ENCODE assay signal across 8 mouse cellular contexts in genomic region chr9:95559059-95559935, GRCm38 (mm10). TPM values are rescaled to one million over a fixed set of nuclear protein-coding genes. Genes with fewer than 3 reads are reported as not detected.
DNase-seq lines count a peak whose midpoint lies in the region; ATAC-seq and TF ChIP-seq lines count a peak whose summit lies in the region.

Gene Paqr9 (plus strand): TSS chr9:95559657.

- DNase-seq in adrenal gland, postnatal 10 days: peak; percentile 69
- no peak for DNase-seq in kidney, postnatal 0 days (ENCODE audit: low spot score)
- no peak for DNase-seq in liver, embryonic 13.5 days
- peak; percentile 65 to 68 for DNase-seq in right cerebral cortex, adult 2 months (ENCODE audit: low spot score in 2 of 2)
- no peak for DNase-seq in adipocyte (ENCODE audit: low spot score)

- no peak within 1 kb of the TSS for H3ac ChIP-seq in C2C12 (ENCODE audit: control insufficient read depth, insufficient read length, low read depth)

- H3K4me3 ChIP-seq in C2C12 (ENCODE audit: insufficient read depth, poor library complexity, severe bottlenecking): peak within 1 kb of the TSS; percentile 6
- peak within 1 kb of the TSS; percentile 69 for H3K4me3 ChIP-seq in embryonic facial prominence, embryonic 13.5 days
- peak within 1 kb of the TSS; percentile 58 to 61 for H3K4me3 ChIP-seq in heart, embryonic 14.5 days (ENCODE audit: control insufficient read depth in 1 of 2, insufficient read depth in 1 of 2, low read depth in 1 of 2, low read length in 2 of 2)
- peak within 1 kb of the TSS; percentile 67 for H3K4me3 ChIP-seq in kidney, postnatal 0 days (replicated peaks; ENCODE audit: low read depth, low read length)
- H3K4me3 ChIP-seq in liver, embryonic 13.5 days (replicated peaks): peak within 1 kb of the TSS; percentile 70

- under 1% methylated on average over 62 of the region's 118 CpGs for WGBS in embryonic facial prominence, embryonic 13.5 days
- WGBS in heart, embryonic 14.5 days: 1% methylated on average over 52 of the region's 118 CpGs
- 4% methylated on average over 55 of the region's 118 CpGs for WGBS in kidney, postnatal 0 days
- 1% methylated on average over 42 of the region's 118 CpGs for WGBS in liver, embryonic 13.5 days (ENCODE audit: insufficient replicate concordance)

- H3K4me2 ChIP-seq in embryonic facial prominence, embryonic 13.5 days: peak within 1 kb of the TSS; percentile 98
- peak within 1 kb of the TSS; percentile 97 for H3K4me2 ChIP-seq in heart, embryonic 14.5 days (ENCODE audit: low read length)
- peak within 1 kb of the TSS; percentile 95 for H3K4me2 ChIP-seq in kidney, postnatal 0 days (ENCODE audit: low read length)
- H3K4me2 ChIP-seq in liver, embryonic 13.5 days: peak within 1 kb of the TSS; percentile 88

- H3K9ac ChIP-seq in embryonic facial prominence, embryonic 13.5 days: peak within 1 kb of the TSS; percentile 69
- H3K9ac ChIP-seq in heart, embryonic 14.5 days (ENCODE audit: low read length): peak within 1 kb of the TSS; percentile 67
- H3K9ac ChIP-seq in kidney, postnatal 0 days (ENCODE audit: low read depth, low read length): peak within 1 kb of the TSS; percentile 56
- peak within 1 kb of the TSS; percentile 77 for H3K9ac ChIP-seq in liver, embryonic 13.5 days

- TF ChIP-seq CTCF in C2C12 (IDR thresholded peaks at IDR 0.05; ENCODE audit: control insufficient read depth, insufficient read depth, insufficient read length): no peak
- TF ChIP-seq CTCF in kidney, postnatal 0 days (IDR thresholded peaks at IDR 0.05; ENCODE audit: low read depth): no peak

- H3K27ac ChIP-seq in embryonic facial prominence, embryonic 13.5 days: no peak within 1 kb of the TSS
- no peak within 1 kb of the TSS for H3K27ac ChIP-seq in heart, embryonic 14.5 days (replicated peaks in 1 of 2; ENCODE audit: control insufficient read depth in 1 of 2, insufficient read depth in 1 of 2, low read depth in 2 of 2, low read length in 2 of 2)
- H3K27ac ChIP-seq in kidney, postnatal 0 days: no peak within 1 kb of the TSS; the same call in 1 of the 2 replicates
- peak within 1 kb of the TSS; percentile 80 for H3K27ac ChIP-seq in liver, embryonic 13.5 days

- H3K36me3 ChIP-seq in C2C12 (ENCODE audit: control insufficient read depth, insufficient read depth): no peaks in the 10 kb centered on the region
- no peaks in the 10 kb centered on the region for H3K36me3 ChIP-seq in embryonic facial prominence, embryonic 13.5 days
- no peaks in the 10 kb centered on the region for H3K36me3 ChIP-seq in heart, embryonic 14.5 days (ENCODE audit: control insufficient read depth, insufficient read depth, low read length)
- no peaks in the 10 kb centered on the region for H3K36me3 ChIP-seq in kidney, postnatal 0 days (ENCODE audit: insufficient read depth, low read length)
- peaks cover 7% of the 10 kb centered on the region; the same call in 1 of the 2 replicates for H3K36me3 ChIP-seq in liver, embryonic 13.5 days

- no peaks in the 10 kb centered on the region for H3K79me3 ChIP-seq in C2C12 (ENCODE audit: low read depth)

- no peaks in the 10 kb centered on the region for H3K79me2 ChIP-seq in C2C12 (ENCODE audit: control insufficient read depth, insufficient read depth)

- peaks cover 50% of the 10 kb centered on the region for H3K27me3 ChIP-seq in C2C12 (ENCODE audit: control insufficient read depth, insufficient read depth, insufficient read length)
- peaks cover 96% of the 10 kb centered on the region for H3K27me3 ChIP-seq in embryonic facial prominence, embryonic 13.5 days
- H3K27me3 ChIP-seq in heart, embryonic 14.5 days (ENCODE audit: control insufficient read depth, insufficient read depth, low read length): peaks cover 68% of the 10 kb centered on the region
- peaks cover 35% of the 10 kb centered on the region for H3K27me3 ChIP-seq in kidney, postnatal 0 days (ENCODE audit: insufficient read depth, low read length)
- peaks cover 73% of the 10 kb centered on the region for H3K27me3 ChIP-seq in liver, embryonic 13.5 days

- H3K4me1 ChIP-seq in embryonic facial prominence, embryonic 13.5 days: peaks cover 14% of the 10 kb centered on the region
- H3K4me1 ChIP-seq in heart, embryonic 14.5 days (ENCODE audit: control insufficient read depth in 2 of 2, insufficient read depth in 2 of 2, low read length in 2 of 2): peaks cover 5 to 21% of the 10 kb centered on the region in 2 experiments; a peak in 3 of 4 replicates
- H3K4me1 ChIP-seq in kidney, postnatal 0 days (replicated peaks; ENCODE audit: insufficient read depth, low read length): peaks cover 6% of the 10 kb centered on the region; the same call in 1 of the 2 replicates
- H3K4me1 ChIP-seq in liver, embryonic 13.5 days (replicated peaks): peaks cover 72% of the 10 kb centered on the region

- ATAC-seq in embryonic facial prominence, embryonic 13.5 days (ENCODE audit: insufficient number of reproducible peaks, insufficient read depth, low FRiP score, low TSS enrichment, low read depth): 0 out of 2 replicates have a peak, but pooled peaks have one; percentile 44
- ATAC-seq in heart, embryonic 14.5 days (ENCODE audit: insufficient number of reproducible peaks, insufficient read depth, low FRiP score, low read depth): peak; percentile 10; the same call in 1 of the 2 replicates
- ATAC-seq in kidney, postnatal 0 days (replicated peaks; ENCODE audit: low FRiP score, low read depth): peak; percentile 69
- ATAC-seq in liver, embryonic 13.5 days (ENCODE audit: low read depth): peak; percentile 66

- H3K9me3 ChIP-seq in embryonic facial prominence, embryonic 13.5 days: no peaks in the 10 kb centered on the region
- no peaks in the 10 kb centered on the region for H3K9me3 ChIP-seq in heart, embryonic 14.5 days (ENCODE audit: control insufficient read depth, low read length)
- no peaks in the 10 kb centered on the region for H3K9me3 ChIP-seq in kidney, postnatal 0 days (replicated peaks; ENCODE audit: low read length)
- no peaks in the 10 kb centered on the region for H3K9me3 ChIP-seq in liver, embryonic 13.5 days (replicated peaks)

TF ChIP-seq in C2C12, 6 proteins besides CTCF, POLR2A, EP300 and RAD21:
- no peak for TF ChIP-seq FOSL1 (IDR thresholded peaks at IDR 0.05; ENCODE audit: insufficient read depth, low read length, poor library complexity, severe bottlenecking)
- no peak for TF ChIP-seq MYOG (IDR thresholded peaks at IDR 0.05; ENCODE audit: control insufficient read depth, extremely low read depth, insufficient read length)
- no peak for TF ChIP-seq CEBPB (IDR thresholded peaks at IDR 0.05; ENCODE audit: low read depth)
- no peak for TF ChIP-seq MAX (IDR thresholded peaks at IDR 0.05)

RNA-seq across cellular contexts. Expression of gene Paqr9, which starts in this region (rescaled TPM):
- polyA plus RNA-seq in C2C12 (2012; fragmentation: generic; extraction: Trizol): under 0.01 TPM
- 10 to 100 TPM; 21.5 to 27.4 TPM for total RNA-seq in adrenal gland, postnatal 10 days (2021)
- polyA plus RNA-seq in embryonic facial prominence, embryonic 13.5 days (2015; fragmentation: Nextera tagmentation; extraction: Ambion mirVana): 0.15 and 0.32 TPM in 2 replicates
- 0.82 and 0.91 TPM in 2 replicates for polyA plus RNA-seq in heart, embryonic 14.5 days (2014; fragmentation: Nextera tagmentation; extraction: Ambion mirVana)
- polyA plus RNA-seq in kidney, postnatal 0 days (2015; fragmentation: Nextera tagmentation; extraction: Ambion mirVana): 2.8 TPM in 2 replicates
- polyA plus RNA-seq in liver, embryonic 13.5 days (2015; fragmentation: Nextera tagmentation; extraction: Ambion mirVana): 8.4 and 8.5 TPM in 2 replicates

Comparison
In these comparisons a context has a peak if more than half of its experiments do, and no peak if none do; other contexts are left out.
1. Peak in ATAC-seq, H3K4me3 ChIP-seq, H3K9ac ChIP-seq and H3K4me2 ChIP-seq in embryonic facial prominence, embryonic 13.5 days; RNA of the gene not detected or under 1 TPM.
2. Peak in ATAC-seq, H3K4me3 ChIP-seq, H3K9ac ChIP-seq and H3K4me2 ChIP-seq in heart, embryonic 14.5 days; RNA of the gene not detected or under 1 TPM.
3. H3K4me3 ChIP-seq: peak in every context shown above with its lines; median percentile 70 in liver, embryonic 13.5 days; 69 in embryonic facial prominence, embryonic 13.5 days; 67 in kidney, postnatal 0 days; 60 in heart, embryonic 14.5 days; 6 in C2C12.
4. DNase-seq: peak in adrenal gland, postnatal 10 days (single experiment) and right cerebral cortex, adult 2 months (2 of 2); none in kidney, postnatal 0 days (single experiment), liver, embryonic 13.5 days (single experiment) and adipocyte (single experiment).
5. ATAC-seq: peak in every context shown above with its lines; median percentile 69 in kidney, postnatal 0 days; 66 in liver, embryonic 13.5 days; 44 in embryonic facial prominence, embryonic 13.5 days; 10 in heart, embryonic 14.5 days.
6. Peak in every context shown above with its lines, with median percentiles within 50 percentile points of each other: H3K4me2 ChIP-seq and H3K9ac ChIP-seq.